Mouse (Mus musculus) limb, embryonic 13.5 days (tissue): Measurements from ENCODE around the gene Eml6. TPM values are rescaled to one million over a fixed set of nuclear protein-coding genes. Genes with fewer than 3 reads are reported as not detected.
"Not testable (repeated sequence)": the region's sequence is repeated elsewhere in the genome, so short reads cannot be mapped to it uniquely, and the experiment has no call there.

Experiments
- ATAC-seq: fragments of 200-750 bp; cut with Nextera tagmentation; 2 replicates; pipeline ENCODE4 v1.8.0; 2017; ENCODE audit warnings: low read depth, moderate number of reproducible peaks, moderate TSS enrichment; ENCODE audit not compliant: low FRiP score
- H3K27ac ChIP-seq: fragments of 300-500 bp; sonication (generic); 2 replicates; pipeline ENCODE4 v1.5.1; 2015; ENCODE audit warnings: inconsistent platforms, mild to moderate bottlenecking, moderate library complexity
- H3K27me3 ChIP-seq: fragments of 300-500 bp; sonication (generic); 2 replicates; pipeline ENCODE4 v1.6.1; 2015; ENCODE audit warnings: mild to moderate bottlenecking, inconsistent platforms
- H3K36me3 ChIP-seq: fragments of 300-500 bp; sonication (generic); 2 replicates; pipeline ENCODE4 v1.6.1; 2015; ENCODE audit warnings: inconsistent platforms, mild to moderate bottlenecking, moderate library complexity
- H3K4me1 ChIP-seq: fragments of 300-500 bp; sonication (generic); 2 replicates; pipeline ENCODE4 v1.6.1; 2015; ENCODE audit warnings: inconsistent platforms
- H3K4me2 ChIP-seq: fragments of 300-500 bp; sonication (generic); replicated peaks from 2 replicates; pipeline ENCODE4 v1.6.1; 2015; ENCODE audit warnings: inconsistent platforms, mild to moderate bottlenecking, moderate library complexity
- H3K4me3 ChIP-seq: fragments of 300-500 bp; sonication (generic); 2 replicates; pipeline ENCODE4 v1.5.1; 2015; ENCODE audit warnings: moderate library complexity, mild to moderate bottlenecking, inconsistent platforms
- H3K9ac ChIP-seq: fragments of 300-500 bp; sonication (generic); 2 replicates; pipeline ENCODE4 v1.6.1; 2015; ENCODE audit warnings: mild to moderate bottlenecking, inconsistent platforms
- H3K9me3 ChIP-seq: fragments of 300-500 bp; sonication (generic); 2 replicates; pipeline ENCODE4 v1.6.1; 2016; ENCODE audit warnings: inconsistent platforms
- WGBS: fragments of 180-500 bp; shearing (Covaris S2); methylation state at CpG from one replicate; pipeline ENCODE4 v1.1.7; 2015; 5-methylcytosine and 5-hydroxymethylcytosine counted together
- polyA plus RNA-seq: library from polyadenylated mRNA; unstranded; fragments of >200 nt; fragmentation: Nextera tagmentation; extraction: Ambion mirVana; gene quantifications from 2 replicates; pipeline ENCODE4 v1.2.1, GENCODE M21; 2015

Gene Eml6
- polyA plus RNA-seq, 1 experiment from 2014 or later, result 0.59 TPM

DNA sequence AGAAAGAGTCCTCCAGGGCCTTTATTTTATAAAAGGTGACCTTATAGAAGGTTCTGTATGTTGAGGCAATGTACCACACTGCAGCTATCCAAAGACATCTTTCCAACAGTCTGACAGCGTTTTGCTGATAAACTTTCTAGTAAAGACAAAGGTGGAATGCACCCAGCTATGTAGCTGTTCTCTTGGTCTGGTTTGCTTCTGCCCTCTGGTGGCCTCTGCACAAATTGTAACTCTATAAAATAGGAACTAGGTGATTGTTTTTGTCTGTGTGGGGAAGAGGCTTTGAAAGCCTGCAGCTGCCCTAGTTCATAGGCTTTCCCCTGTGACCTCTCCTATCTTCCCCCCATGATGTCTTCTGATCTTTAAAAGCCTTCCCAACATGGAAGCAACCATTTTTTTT, 140.7 kb downstream of the Eml6 start:
- H3K4me3 ChIP-seq, result no peak overlapping the region
- no peaks in the 10 kb centered on the region for H3K36me3 ChIP-seq
- H3K27me3 ChIP-seq, result no peaks in the 10 kb centered on the region
- H3K27ac ChIP-seq, result no peak overlapping the region
- 5% methylated on average over 1 of the region's 1 CpGs for WGBS
- H3K9me3 ChIP-seq, result no peaks in the 10 kb centered on the region
- no peak overlapping the region for H3K4me2 ChIP-seq
- peak; percentile 71; the same call in 1 of the 2 replicates for ATAC-seq
- no peaks in the 10 kb centered on the region for H3K4me1 ChIP-seq
- H3K9ac ChIP-seq, result no peak overlapping the region

DNA sequence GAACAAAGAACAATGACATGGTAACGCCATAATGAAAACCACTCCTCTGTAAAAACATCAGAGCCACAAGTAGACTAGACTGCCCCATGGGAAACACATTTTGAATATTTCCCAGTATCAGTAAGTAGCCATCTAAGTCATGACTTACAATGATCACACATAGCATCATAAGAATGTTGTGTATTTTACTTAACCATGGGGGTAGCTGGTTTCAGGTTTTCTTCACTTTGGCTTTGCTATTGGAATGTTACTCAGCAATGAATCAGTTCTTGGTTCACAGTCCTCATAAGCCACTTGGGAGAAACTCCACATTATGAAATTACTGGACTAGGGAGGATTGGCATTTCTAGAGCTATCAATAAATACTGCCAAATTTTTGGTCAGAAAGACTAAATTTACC, 141.5 kb downstream of the Eml6 start:
- ATAC-seq, result no peak
- Histone ChIP-seq H3K27ac (no peak overlapping the region), H3K4me1 (no peaks in the 10 kb centered on the region), H3K9ac (no peak overlapping the region), H3K4me2 (no peak overlapping the region), H3K9me3 (no peaks in the 10 kb centered on the region), H3K4me3 (no peak overlapping the region), H3K27me3 (no peaks in the 10 kb centered on the region), H3K36me3 (no peaks in the 10 kb centered on the region)
- WGBS, result 64% methylated on average over 1 of the region's 1 CpGs

DNA sequence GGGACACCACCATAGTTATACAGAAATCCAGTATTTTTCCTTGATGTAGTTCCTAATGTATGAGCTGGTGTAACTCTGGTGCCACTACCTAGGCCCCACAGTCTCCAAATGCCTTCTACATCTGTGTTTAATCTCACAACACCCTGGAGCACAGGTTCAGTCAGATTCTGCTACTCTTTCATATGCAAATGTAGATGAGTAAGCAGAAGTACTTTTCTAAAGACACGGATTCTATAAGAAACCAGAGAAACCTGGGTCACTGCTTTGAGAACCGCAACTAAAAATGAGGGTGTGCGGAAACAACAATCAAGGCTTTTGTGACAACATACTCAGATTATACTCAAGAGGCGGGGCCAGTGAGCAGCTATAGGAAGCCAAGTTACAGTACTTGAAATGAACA, 142.8 kb downstream of the Eml6 start:
- Histone ChIP-seq H3K4me2 (no peak overlapping the region), H3K36me3 (no peaks in the 10 kb centered on the region), H3K9me3 (no peaks in the 10 kb centered on the region), H3K4me3 (no peak overlapping the region), H3K27me3 (no peaks in the 10 kb centered on the region), H3K4me1 (no peaks in the 10 kb centered on the region), H3K27ac (no peak overlapping the region), H3K9ac (no peak overlapping the region)
- WGBS, result 78% methylated on average over 4 of the region's 4 CpGs
- no peak for ATAC-seq

- H3K9me3 ChIP-seq, result no peaks in the 10 kb centered on the region
- ATAC-seq, result no peak
- no peak overlapping the region for H3K9ac ChIP-seq
- H3K4me3 ChIP-seq, result no peak overlapping the region
- H3K27me3 ChIP-seq, result no peaks in the 10 kb centered on the region
- WGBS, result 87% methylated on average over 2 of the region's 2 CpGs
- H3K4me2 ChIP-seq, result no peak overlapping the region
- no peaks in the 10 kb centered on the region for H3K4me1 ChIP-seq
- H3K27ac ChIP-seq, result no peak overlapping the region
- H3K36me3 ChIP-seq, result no peaks in the 10 kb centered on the region
These were observed 146.2 kb downstream of the Eml6 start for GRCm38 (mm10) chr11:29879641-29880040.

GRCm38 (mm10) chr11:29877981-29878380, 147.9 kb downstream of the Eml6 start:
- H3K4me1 ChIP-seq, result no peaks in the 10 kb centered on the region
- WGBS, result 79% methylated on average over 1 of the region's 1 CpGs
- no peak overlapping the region for H3K27ac ChIP-seq
- H3K36me3 ChIP-seq, result no peaks in the 10 kb centered on the region
- H3K9ac ChIP-seq, result no peak overlapping the region
- no peak overlapping the region for H3K4me3 ChIP-seq
- H3K9me3 ChIP-seq, result no peaks in the 10 kb centered on the region
- no peaks in the 10 kb centered on the region for H3K27me3 ChIP-seq
- ATAC-seq, result no peak
- H3K4me2 ChIP-seq, result no peak overlapping the region

DNA sequence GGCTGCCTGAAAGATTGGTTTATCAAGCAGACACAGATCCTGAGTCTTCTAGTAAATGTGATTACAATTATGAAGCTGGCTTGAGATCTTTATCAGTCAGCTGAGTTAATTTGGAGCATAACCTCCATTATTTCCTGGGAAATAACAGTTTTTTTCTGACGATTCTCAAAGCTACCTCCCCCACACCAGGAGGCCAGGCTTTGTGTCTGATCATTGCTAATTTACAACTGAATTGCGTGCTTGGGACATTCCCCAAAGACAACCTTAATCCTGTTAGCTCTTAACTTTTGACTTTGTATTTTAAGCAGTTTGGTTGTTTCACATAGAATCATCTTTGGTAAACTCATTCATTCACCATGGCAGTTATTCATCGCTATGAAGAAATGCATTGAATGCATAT, 148.6 kb downstream of the Eml6 start:
- 57% methylated on average over 3 of the region's 3 CpGs for WGBS
- no peak overlapping the region for H3K9ac ChIP-seq
- H3K4me2 ChIP-seq, result no peak overlapping the region
- H3K27ac ChIP-seq, result no peak overlapping the region
- no peak for ATAC-seq
- no peaks in the 10 kb centered on the region for H3K4me1 ChIP-seq
- H3K9me3 ChIP-seq, result no peaks in the 10 kb centered on the region
- H3K27me3 ChIP-seq, result no peaks in the 10 kb centered on the region
- H3K4me3 ChIP-seq, result no peak overlapping the region
- H3K36me3 ChIP-seq, result no peaks in the 10 kb centered on the region

DNA sequence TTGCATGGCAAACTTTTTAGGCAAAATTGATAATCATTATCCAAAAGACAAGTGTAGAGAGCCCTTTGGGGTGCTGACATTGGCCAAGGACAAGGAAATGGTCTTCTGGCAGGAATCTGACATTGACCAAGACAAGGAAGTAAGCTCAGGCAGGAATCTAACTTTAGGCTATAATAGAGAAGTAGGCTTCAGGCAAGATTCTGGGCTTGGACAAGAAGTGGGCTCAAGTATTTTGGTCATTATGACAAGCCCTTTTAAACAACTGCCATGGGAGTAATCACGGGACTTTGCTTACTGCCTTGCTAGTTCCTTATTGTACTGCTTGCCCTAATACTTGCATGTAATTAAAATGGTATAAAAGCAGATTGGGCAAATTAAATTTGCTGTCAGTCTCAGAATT, 151.1 kb downstream of the Eml6 start:
- 76% methylated on average over 1 of the region's 1 CpGs for WGBS
- H3K27ac ChIP-seq, H3K36me3 ChIP-seq, H3K9me3 ChIP-seq, H3K27me3 ChIP-seq, H3K4me2 ChIP-seq, H3K9ac ChIP-seq, ATAC-seq, H3K4me3 ChIP-seq, H3K4me1 ChIP-seq: not testable (repeated sequence)

DNA sequence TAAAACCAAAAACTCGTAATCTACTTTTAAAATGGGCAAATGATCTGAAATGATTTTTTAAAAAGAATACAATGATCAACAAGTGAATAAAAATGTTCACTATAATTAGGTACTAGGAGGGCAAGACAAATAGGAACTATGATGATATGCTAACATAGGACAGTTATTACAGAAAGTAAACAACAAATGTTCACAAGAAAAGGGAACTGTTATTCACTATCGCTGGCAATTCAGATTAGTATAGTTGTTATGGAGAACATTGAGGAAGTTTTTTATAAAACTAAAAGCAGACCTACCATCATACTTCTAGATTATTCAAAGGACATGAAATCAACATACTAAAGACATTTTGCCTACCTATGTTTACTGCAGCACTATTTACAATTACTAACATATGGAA, 155.7 kb downstream of the Eml6 start:
- 85% methylated on average over 2 of the region's 2 CpGs for WGBS
- Histone ChIP-seq H3K9ac (no peak overlapping the region), H3K27me3 (no peaks in the 10 kb centered on the region), H3K4me2 (no peak overlapping the region), H3K36me3 (no peaks in the 10 kb centered on the region), H3K27ac (no peak overlapping the region), H3K4me3 (no peak overlapping the region), H3K4me1 (no peaks in the 10 kb centered on the region), H3K9me3 (no peaks in the 10 kb centered on the region)
- ATAC-seq, result no peak

GRCm38 (mm10) chr11:29864269-29864668, 161.6 kb downstream of the Eml6 start:
- ATAC-seq, result no peak

DNA sequence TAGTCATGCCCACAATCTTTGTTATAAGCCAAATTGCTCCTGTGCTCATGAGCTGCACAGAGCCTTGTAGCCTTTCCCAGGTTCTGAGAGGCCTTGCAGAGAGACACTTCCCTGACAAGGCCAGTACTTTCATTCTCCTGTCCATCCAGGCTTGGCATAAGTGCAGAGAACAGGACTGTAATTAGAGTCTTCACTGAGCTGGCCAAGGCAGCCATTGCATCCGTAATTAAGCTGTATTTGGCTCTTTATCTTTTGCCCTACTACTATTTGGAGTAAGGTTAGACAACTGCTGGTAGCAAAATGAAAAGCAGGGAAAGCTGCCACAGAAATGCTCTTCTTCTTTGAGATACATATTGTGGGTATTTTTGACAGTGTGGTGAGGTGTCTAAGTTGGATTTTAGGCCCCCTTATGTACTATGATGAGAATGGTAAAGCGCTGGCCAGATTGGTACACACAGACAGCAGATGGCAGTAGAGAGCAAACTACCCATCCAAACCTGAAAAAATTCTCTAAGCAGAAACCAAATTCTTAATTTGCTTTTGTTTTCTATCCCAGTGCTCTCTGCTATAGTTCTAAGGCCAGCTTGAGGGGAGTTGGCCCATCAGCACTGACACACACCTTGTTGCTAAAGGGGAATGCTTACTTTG, 164.0 kb downstream of the Eml6 start:
- no peak overlapping the region for H3K4me2 ChIP-seq
- no peaks in the 10 kb centered on the region for H3K36me3 ChIP-seq
- no peaks in the 10 kb centered on the region for H3K9me3 ChIP-seq
- no peak overlapping the region for H3K9ac ChIP-seq
- H3K27me3 ChIP-seq, result no peaks in the 10 kb centered on the region
- no peak overlapping the region for H3K27ac ChIP-seq
- no peak for ATAC-seq
- H3K4me1 ChIP-seq, result no peaks in the 10 kb centered on the region
- no peak overlapping the region for H3K4me3 ChIP-seq
- 44% methylated on average over 2 of the region's 2 CpGs for WGBS

More at GRCm38 (mm10) chr11:29864269-29864668, 161.6 kb downstream of the Eml6 start:
- H3K4me3 ChIP-seq, result no peak overlapping the region
- H3K9ac ChIP-seq, result no peak overlapping the region
- no peak overlapping the region for H3K27ac ChIP-seq
- H3K4me2 ChIP-seq, result no peak overlapping the region
- no peaks in the 10 kb centered on the region for H3K27me3 ChIP-seq
- H3K9me3 ChIP-seq, result no peaks in the 10 kb centered on the region
- no peaks in the 10 kb centered on the region for H3K36me3 ChIP-seq
- no peaks in the 10 kb centered on the region for H3K4me1 ChIP-seq

DNA sequence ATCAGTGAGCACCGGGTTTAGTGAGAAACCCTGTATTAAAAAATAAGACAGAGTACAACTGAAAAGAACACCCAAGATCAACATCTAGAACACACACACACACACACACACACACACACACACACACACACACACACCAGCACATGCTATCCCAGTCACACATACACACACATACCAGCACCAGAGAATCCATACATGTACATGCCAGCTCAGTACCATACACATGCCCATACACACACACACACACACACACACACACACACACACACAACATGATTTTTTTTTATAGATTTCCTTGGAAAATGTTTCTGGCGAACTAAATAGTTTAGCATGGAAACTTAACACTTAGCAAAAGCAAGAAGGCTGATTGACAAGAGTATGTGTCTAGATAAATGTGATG, 164.8 kb downstream of the Eml6 start:
- H3K27me3 ChIP-seq, result no peaks in the 10 kb centered on the region
- H3K27ac ChIP-seq, result no peak overlapping the region
- H3K9me3 ChIP-seq, result no peaks in the 10 kb centered on the region
- no peaks in the 10 kb centered on the region for H3K4me1 ChIP-seq
- ATAC-seq, result no peak
- H3K36me3 ChIP-seq, result no peaks in the 10 kb centered on the region
- no peak overlapping the region for H3K9ac ChIP-seq
- WGBS, result 72% methylated on average over 2 of the region's 2 CpGs
- no peak overlapping the region for H3K4me2 ChIP-seq
- H3K4me3 ChIP-seq, result no peak overlapping the region

DNA sequence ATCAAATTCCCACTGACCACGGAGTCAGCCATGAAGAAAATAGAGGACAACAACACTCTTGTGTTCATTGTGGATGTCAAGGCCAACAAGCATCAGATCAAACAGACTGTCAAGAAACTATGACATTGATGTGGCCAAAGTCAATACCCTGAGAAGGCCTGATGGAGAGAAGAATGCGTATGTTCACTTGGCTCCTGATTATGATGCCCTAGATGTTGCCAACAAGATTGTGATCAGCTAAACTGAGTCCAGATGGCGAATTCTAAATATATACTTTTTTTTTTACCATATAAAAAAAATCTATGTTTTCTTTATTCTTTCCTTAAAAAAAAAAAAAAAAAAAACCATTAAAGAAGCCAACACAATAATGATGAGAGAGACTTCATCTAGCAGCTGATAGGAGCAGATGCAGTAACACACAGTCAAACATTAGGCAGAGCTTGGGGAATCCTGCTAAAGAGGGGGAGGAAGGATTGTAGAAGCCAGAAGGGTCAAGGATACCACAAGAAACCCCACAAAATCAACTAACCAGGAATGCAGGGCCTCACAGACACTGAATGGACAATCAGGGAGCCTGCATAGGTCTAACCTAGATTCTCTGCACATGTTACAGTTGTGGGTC, 185.1 kb downstream of the Eml6 start:
- ATAC-seq, result no peak
- Histone ChIP-seq H3K27me3 (no peaks in the 10 kb centered on the region), H3K36me3 (no peaks in the 10 kb centered on the region), H3K9ac (no peak overlapping the region), H3K9me3 (no peaks in the 10 kb centered on the region), H3K4me2 (no peak overlapping the region), H3K4me1 (peaks cover 8% of the 10 kb centered on the region; the same call in 1 of the 2 replicates), H3K4me3 (no peak overlapping the region), H3K27ac (peak overlapping the region; percentile 73)
- WGBS, result 89% methylated on average over 3 of the region's 3 CpGs

GRCm38 (mm10) chr11:29839781-29840180, 186.1 kb downstream of the Eml6 start:
- 35% methylated on average over 3 of the region's 3 CpGs for WGBS
- Histone ChIP-seq H3K27me3 (no peaks in the 10 kb centered on the region), H3K9ac (no peak overlapping the region), H3K4me1 (peaks cover 8% of the 10 kb centered on the region; the same call in 1 of the 2 replicates), H3K27ac (0 out of 2 replicates have a peak overlapping the region, but pooled peaks have one; percentile 73), H3K4me3 (no peak overlapping the region), H3K4me2 (no peak overlapping the region), H3K9me3 (no peaks in the 10 kb centered on the region), H3K36me3 (no peaks in the 10 kb centered on the region)
- peak; percentile 95 for ATAC-seq
